Mouse (Mus musculus) c-Kit-positive CD71-positive TER-119-positive erythroid progenitor cells, embryonic 14.5 days (primary cell): Measurements from ENCODE around the gene Stxbp5.

ENCODE experiments used
- DNase-seq: peaks from one replicate; pipeline ENCODE4 v3.0.0-alpha.2; 2013; ENCODE audit warnings: low spot score

Gene Stxbp5

GRCm38 (mm10) chr10:9754893-9755541, 145.9 kb downstream of the Stxbp5 start:
- peak; percentile 22 for DNase-seq

- DNase-seq, result no peak
Observed at GRCm38 (mm10) chr10:9733861-9734260, 167.0 kb downstream of the Stxbp5 start.

DNA sequence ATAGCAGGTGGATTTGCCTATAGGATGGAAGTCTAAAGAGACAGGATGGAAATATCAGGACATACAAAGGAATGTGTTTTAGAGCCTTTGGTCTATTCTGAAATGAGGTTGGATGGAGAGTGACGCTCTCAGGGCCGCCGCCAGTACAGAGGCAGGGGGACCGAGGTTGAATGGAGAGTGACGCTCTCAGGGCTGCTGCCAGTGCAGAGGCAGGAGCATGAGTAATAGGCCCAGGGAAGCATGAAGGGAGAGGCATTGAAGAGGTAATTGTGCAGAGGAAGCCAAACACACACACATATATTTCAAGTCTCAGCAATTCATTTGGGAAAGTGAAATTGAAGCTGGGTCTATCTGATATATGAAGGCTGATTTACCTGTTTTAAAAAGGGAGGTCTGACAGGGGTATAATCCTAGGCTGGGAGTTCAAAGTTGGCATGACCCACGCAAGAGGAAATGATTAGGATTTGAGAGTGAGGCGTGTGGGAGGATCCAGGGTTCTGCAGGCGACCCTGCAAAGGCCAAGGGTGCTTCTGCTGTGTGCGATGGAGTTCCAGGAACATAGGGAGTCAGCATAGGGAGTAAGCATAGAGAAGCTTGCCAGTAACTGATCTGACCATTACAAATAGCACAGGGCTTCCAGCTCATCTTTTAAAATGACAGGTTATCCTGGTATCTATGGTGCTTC, 168.7 kb downstream of the Stxbp5 start:
- DNase-seq, result no peak

DNA sequence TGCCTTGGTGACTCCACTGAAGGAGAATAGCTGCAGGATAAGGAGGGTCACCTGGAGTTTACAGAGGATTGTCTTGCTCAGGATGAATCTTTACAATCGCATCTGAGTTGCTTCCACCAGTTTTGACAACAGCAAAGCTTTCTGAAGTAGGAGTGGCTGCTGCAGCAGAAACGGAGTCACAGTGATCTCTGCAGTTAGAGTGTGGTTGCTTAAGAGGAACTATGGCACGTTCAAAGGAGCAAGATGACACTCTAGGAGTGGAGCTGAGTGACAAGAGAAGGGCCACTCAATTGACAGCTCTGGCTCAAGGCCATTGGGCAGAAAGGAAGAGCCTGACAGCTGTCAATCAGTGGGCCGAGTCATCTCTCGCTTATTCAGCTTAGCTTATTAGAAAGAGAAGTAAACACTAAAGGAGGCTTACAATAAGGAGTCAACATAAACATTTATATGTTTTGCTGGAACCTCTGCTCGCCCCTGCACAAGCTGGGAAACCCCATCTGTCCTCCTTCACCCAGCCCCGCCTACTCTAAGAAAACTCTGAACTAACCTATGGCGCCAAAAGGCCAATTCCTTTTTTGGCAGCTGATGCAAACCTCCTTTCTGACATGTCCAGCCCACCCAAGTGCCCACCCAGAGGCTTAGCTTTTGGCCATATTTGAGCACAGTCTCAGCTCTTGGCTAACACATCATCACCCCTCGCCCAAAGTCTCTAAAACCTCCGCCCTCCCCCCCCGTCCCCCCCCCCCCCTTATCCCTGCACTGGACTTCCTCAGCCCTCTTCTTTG, 178.2 kb downstream of the Stxbp5 start:
- DNase-seq, result no peak

DNA sequence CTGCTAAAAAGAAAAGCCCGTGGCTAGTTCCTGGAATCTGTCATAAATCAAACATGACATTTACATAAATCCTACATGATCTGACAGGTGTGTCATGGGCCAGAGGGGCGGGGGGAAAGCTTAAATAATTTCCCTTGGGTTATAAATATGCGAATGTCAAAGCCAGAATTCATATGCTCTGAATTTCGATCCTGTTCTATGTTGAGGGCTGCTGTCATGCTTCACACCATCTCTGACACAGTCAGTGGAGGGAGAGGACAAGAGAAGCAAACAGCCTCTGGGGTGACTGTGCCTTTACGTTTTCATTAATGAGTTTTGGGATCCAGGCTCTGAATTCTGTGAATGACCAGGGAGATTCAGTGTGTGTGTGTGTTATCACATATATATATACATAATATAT, 180.9 kb downstream of the Stxbp5 start:
- no peak for DNase-seq

DNA sequence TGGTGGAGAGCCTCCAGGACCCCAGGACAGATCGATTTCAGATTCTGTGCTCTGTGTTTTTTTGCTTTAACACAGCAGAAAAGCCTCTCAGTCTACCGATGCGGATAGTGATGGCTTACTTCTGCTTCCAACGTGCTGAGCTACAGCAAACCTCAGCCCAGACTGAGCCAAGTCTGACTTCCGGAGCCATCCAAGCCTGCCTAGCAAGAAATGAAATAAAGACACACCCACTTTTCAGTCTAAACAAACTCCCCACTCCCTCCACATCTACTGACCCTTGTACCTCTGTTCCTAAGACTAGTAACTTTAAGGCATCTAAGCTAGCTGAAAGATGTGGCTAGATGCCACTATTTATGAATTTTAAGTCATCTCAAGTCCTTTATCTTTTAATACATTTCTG, 182.8 kb downstream of the Stxbp5 start:
- DNase-seq, result no peak
